Mouse (Mus musculus) small intestine, adult 2 months (tissue): Measurements from ENCODE around the gene Dmc1. TPM values are rescaled to one million over a fixed set of nuclear protein-coding genes. Genes with fewer than 3 reads are reported as not detected.
A peak's percentile ranks its signal among the peaks of the same experiment; 100 is the strongest.

Experiments used
- H3K27ac ChIP-seq: fragments of 200-500 bp; 2 replicates; pipeline ENCODE4 v1.5.1; 2012; ENCODE audit warnings: low read depth, low read length, control low read depth, inconsistent platforms; ENCODE audit not compliant: insufficient read depth
- H3K27me3 ChIP-seq: fragments of 200-500 bp; 2 replicates; pipeline ENCODE4 v1.6.1; 2012; ENCODE audit warnings: mild to moderate bottlenecking, moderate library complexity, low read length, inconsistent platforms; ENCODE audit not compliant: control insufficient read depth, insufficient read depth
- H3K36me3 ChIP-seq: fragments of 200-500 bp; 2 replicates; pipeline ENCODE4 v1.6.1; 2012; ENCODE audit warnings: mild to moderate bottlenecking, low read length, control low read depth, inconsistent platforms; ENCODE audit not compliant: control insufficient read depth, insufficient read depth
- H3K4me1 ChIP-seq: fragments of 200-500 bp; 2 replicates; pipeline ENCODE4 v1.6.1; 2012; ENCODE audit warnings: low read length, inconsistent platforms, mixed read lengths; ENCODE audit not compliant: control insufficient read depth, insufficient read depth, insufficient read length
- H3K4me3 ChIP-seq: fragments of 200-500 bp; 2 replicates; pipeline ENCODE4 v1.5.1; 2012; ENCODE audit warnings: low read depth, mild to moderate bottlenecking, control low read depth, inconsistent platforms, low read length, moderate library complexity
- CTCF ChIP-seq: fragments of 200-500 bp; IDR thresholded peaks from 2 replicates; pipeline ENCODE4 v1.5.1; 2012; ENCODE audit warnings: low read depth, mild to moderate bottlenecking, control low read depth, inconsistent platforms, low read length, moderate library complexity, mixed read lengths; ENCODE audit not compliant: insufficient replicate concordance, insufficient read length; ENCODE audit errors: extremely low read depth
- POLR2A ChIP-seq: fragments of 200-500 bp; IDR thresholded peaks from 2 replicates; pipeline ENCODE4 v1.6.1; 2012; ENCODE audit warnings: low read depth, mild to moderate bottlenecking, control low read depth, inconsistent platforms, low read length, moderate library complexity
- WGBS: fragments of 180-500 bp; shearing (Covaris S2); methylation state at CpG from one replicate; pipeline ENCODE4 v1.1.7; 2018; 5-methylcytosine and 5-hydroxymethylcytosine counted together
- polyA plus RNA-seq: library from polyadenylated mRNA; depleted of rRNA; stranded (reverse); fragments of >200 nt; gene quantifications from 2 replicates; pipeline ENCODE4 v1.2.3, GENCODE M21; 2012; rRNA removed

The Dmc1 gene
- polyA plus RNA-seq = 0.08 TPM in 1 of 2 replicates, not detected in the other

DNA sequence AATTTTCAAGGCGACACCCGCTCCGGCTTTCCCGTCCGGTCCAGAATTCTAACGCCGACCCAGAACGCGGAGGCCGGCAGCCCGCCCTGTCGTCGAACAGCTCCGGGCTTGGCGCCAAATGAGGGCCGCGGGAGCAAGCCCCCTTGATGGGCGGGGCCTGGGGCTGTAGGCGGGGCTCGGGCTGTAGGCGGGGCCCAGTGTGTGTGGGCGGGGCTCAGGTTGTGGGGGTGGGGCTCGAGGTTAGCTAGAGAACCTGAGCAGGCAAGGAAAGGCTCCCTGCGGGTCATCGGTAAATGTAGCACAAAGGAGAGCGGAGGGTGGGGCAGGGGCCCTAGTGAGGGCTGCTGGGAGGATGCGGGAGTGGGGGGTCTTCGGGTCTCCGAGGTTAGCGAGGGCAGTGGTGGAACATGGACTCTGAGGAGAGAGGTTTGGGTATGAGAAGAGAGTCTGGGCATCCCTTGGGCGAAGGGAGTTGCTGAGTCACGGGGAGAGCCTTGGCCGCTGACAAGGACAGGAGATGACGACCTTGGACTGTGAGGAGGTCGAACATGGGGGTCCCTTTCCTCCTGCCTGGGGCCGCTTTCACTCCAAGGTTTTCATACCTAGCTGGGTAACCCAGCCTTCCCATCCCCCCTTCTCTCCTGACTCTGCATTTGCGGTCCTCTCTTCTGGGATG, at the start of gene Dmc1:
Gene Dmc1, minus strand, starts transcription at position 120 of the 676 bp plus-strand sequence.
- 16% methylated on average over 37 of the region's 37 CpGs for WGBS
- TF ChIP-seq CTCF = no peak
- no peak for TF ChIP-seq POLR2A
- H3K36me3 ChIP-seq = no peaks in the 10 kb centered on the region
- H3K4me1 ChIP-seq = no peaks in the 10 kb centered on the region
- peak within 1 kb of the TSS; percentile 41 for H3K4me3 ChIP-seq
- no peak within 1 kb of the TSS for H3K27ac ChIP-seq
- H3K27me3 ChIP-seq = peaks cover 14% of the 10 kb centered on the region

GRCm38 (mm10) chr15:79651481-79651880, 46.6 kb upstream of the Dmc1 start:
- WGBS = 70% methylated on average over 4 of the region's 4 CpGs
- H3K4me3 ChIP-seq = no peak overlapping the region
- no peaks in the 10 kb centered on the region for H3K27me3 ChIP-seq
- no peaks in the 10 kb centered on the region for H3K4me1 ChIP-seq
- H3K27ac ChIP-seq = no peak overlapping the region
- no peaks in the 10 kb centered on the region for H3K36me3 ChIP-seq
- TF ChIP-seq POLR2A = no peak
- peak; percentile 56; the same call in 1 of the 2 replicates for TF ChIP-seq CTCF

- Histone ChIP-seq H3K4me1 (no peaks in the 10 kb centered on the region), H3K27ac (no peak overlapping the region), H3K4me3 (no peak overlapping the region), H3K27me3 (no peaks in the 10 kb centered on the region), H3K36me3 (no peaks in the 10 kb centered on the region)
- TF ChIP-seq CTCF (peak; percentile 62; the same call in 1 of the 2 replicates), POLR2A (no peak)
Observed at GRCm38 (mm10) chr15:79650569-79650968, 45.7 kb upstream of the Dmc1 start.

DNA sequence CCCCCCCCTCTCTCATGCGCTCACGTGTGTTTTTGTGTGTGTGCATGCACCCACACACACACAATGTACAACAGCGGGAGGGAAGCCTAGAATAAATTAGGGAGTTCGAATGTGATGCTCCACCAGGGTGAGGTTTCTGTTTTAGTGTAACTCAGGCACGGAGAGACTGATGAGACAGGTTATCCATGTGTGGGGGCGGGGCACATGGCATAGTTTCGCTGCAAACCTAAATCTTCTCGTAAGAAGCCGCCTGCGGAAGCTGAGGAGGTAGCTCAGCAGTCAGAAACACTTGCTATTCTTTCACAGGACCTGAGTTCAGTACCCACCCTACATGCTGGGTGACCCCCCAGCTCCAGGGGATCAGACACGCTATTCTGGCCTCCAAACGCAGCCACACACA, 43.2 kb upstream of the Dmc1 start:
- Histone ChIP-seq H3K36me3 (no peaks in the 10 kb centered on the region), H3K4me3 (no peak overlapping the region), H3K4me1 (no peaks in the 10 kb centered on the region), H3K27ac (no peak overlapping the region), H3K27me3 (no peaks in the 10 kb centered on the region)
- TF ChIP-seq POLR2A (no peak), CTCF (no peak)
- WGBS = 86% methylated on average over 12 of the region's 12 CpGs

DNA sequence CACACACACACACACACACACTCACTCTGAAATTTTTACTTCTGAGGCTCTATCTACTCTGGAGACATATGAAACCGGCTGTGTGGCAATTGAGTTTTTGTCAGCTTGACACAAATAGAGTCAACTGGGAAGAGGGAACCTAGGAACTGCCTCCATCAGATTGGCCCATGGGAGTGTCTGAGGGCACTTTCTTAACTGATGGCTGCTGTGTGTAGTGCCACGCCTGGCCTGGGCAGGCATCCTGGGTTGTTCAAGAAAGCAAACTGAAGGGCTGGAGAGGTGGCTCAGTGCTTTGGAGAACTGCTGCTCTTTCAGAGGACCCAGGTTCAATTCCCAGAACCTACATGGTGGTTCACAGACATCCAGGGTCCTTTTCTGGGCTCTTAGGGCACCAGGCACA, 40.6 kb upstream of the Dmc1 start:
- H3K4me1 ChIP-seq = no peaks in the 10 kb centered on the region
- WGBS = 68% methylated on average over 2 of the region's 2 CpGs

DNA sequence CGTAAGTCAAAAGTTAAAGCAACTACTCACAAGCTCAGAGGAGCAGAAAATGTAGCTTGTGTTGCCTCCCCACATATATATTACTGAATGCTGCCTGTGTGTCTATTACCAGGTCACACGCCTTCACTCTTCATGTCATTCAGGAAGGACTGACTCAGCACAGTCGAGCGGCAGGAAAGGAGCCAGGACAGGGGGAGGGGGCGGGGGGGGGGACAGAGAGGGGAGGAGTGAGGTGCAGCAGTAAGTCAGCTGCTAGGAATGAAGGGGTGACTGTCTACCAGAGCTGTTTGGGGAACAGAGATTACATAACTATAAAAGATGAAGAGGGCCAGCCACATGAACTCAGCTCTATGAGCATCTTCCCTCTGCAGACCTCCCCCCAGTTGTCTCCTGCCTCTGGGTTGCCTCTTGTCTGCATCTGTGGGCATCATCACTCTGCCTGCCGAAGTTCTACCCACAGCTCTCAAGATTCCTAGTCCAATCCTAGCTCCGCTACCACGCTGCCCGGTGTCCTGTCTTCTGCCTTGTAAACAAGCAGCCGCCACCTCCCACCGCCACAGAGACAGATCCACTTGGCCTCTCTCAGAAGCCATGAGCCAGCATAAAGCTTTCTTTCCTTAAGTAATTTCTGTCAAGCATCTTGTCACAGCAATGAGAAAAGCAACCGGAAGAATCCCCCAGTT, 36.4 kb upstream of the Dmc1 start:
- H3K27me3 ChIP-seq = no peaks in the 10 kb centered on the region
- H3K4me1 ChIP-seq = no peaks in the 10 kb centered on the region
- no peak overlapping the region for H3K27ac ChIP-seq
- no peaks in the 10 kb centered on the region for H3K36me3 ChIP-seq
- H3K4me3 ChIP-seq = no peak overlapping the region
- no peak for TF ChIP-seq CTCF
- TF ChIP-seq POLR2A = no peak
- WGBS = 67% methylated on average over 12 of the region's 12 CpGs

More for the DNA sequence above, 40.6 kb upstream of the Dmc1 start:
- H3K4me3 ChIP-seq = no peak overlapping the region
- H3K27ac ChIP-seq = no peak overlapping the region
- TF ChIP-seq CTCF (no peak), POLR2A (no peak)
- no peaks in the 10 kb centered on the region for H3K27me3 ChIP-seq
- H3K36me3 ChIP-seq = no peaks in the 10 kb centered on the region

DNA sequence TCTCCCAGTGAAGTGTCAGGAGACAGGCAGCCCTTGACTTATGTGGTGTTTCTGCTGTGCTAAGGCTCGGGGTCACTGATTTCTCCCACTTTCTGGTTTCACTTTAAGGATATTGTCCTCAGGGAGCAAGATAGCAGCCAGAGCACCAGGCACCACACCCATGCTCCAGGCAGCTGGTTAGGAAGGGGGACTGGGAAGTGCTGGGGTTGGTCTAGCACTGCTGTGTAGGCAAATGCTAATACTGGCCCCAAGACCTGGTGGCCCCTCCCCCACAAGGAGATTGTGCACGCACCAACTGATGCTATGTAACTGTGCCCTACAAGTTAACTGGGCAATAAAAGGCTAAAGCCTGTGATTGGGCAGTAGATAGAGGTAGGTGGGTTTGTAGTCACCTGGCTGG, 25.6 kb upstream of the Dmc1 start:
- no peaks in the 10 kb centered on the region; the same call in 1 of the 2 replicates for H3K36me3 ChIP-seq
- no peak overlapping the region for H3K27ac ChIP-seq
- no peaks in the 10 kb centered on the region for H3K4me1 ChIP-seq
- WGBS = 57% methylated on average over 2 of the region's 2 CpGs
- TF ChIP-seq POLR2A (no peak), CTCF (no peak)
- H3K27me3 ChIP-seq = no peaks in the 10 kb centered on the region
- no peak overlapping the region for H3K4me3 ChIP-seq
